Mouse (Mus musculus): Measurements from ENCODE around the gene Mapk13. TPM values are rescaled to one million over a fixed set of nuclear protein-coding genes. Genes with fewer than 3 reads are reported as not detected.

Gene Mapk13
- total and polyA plus RNA-seq, 3 experiments, result 0.04 to 1.4 TPM; not detected in 1

GRCm38 (mm10) chr17:28829120-28829519 lies 60.0 kb downstream of the Mapk13 start:
- H3K4me1 ChIP-seq (ENCODE audit: control insufficient read depth in 1 of 2, insufficient read depth in 2 of 2, low read length in 2 of 2), result peaks cover 5 to 15% of the 10 kb centered on the region in 2 experiments
- H3K36me3 ChIP-seq (ENCODE audit: control insufficient read depth in 1 of 2, insufficient read depth in 2 of 2, low read length in 2 of 2), result peaks cover 0 to 14% of the 10 kb centered on the region in 2 experiments; a peak in 2 of 4 replicates
- H3K27ac ChIP-seq (ENCODE audit: control insufficient read depth, low read depth, low read length), result peak overlapping the region; percentile 58
- peak overlapping the region; percentile 6; the same call in 1 of the 2 replicates for H3K9ac ChIP-seq (ENCODE audit: control insufficient read depth, low read depth, low read length, poor library complexity, severe bottlenecking)
- no peaks in the 10 kb centered on the region for H3K79me2 ChIP-seq (ENCODE audit: control insufficient read depth, insufficient read depth, low read length, poor library complexity)
- DNase-seq (ENCODE audit: low read depth, low spot score), result peak; percentile 83
- H3K4me3 ChIP-seq (ENCODE audit: control insufficient read depth in 1 of 2, insufficient read depth in 1 of 2, low read depth in 2 of 2, low read length in 2 of 2), result peak overlapping the region in 1 of 2 experiments; percentile 19; a peak in 2 of 4 replicates
- H3K9me3 ChIP-seq (replicated peaks; ENCODE audit: insufficient read depth, low read length), result no peaks in the 10 kb centered on the region
- TF ChIP-seq SMC3 (IDR thresholded peaks at IDR 0.05; ENCODE audit: low read depth, low read length) (no peak), TAL1 (IDR thresholded peaks at IDR 0.05; ENCODE audit: low read length) (peak; percentile 73), MAX (IDR thresholded peaks at IDR 0.05; ENCODE audit: low read length) (peak; percentile 45; the same call in 1 of the 2 replicates), NRF1 (IDR thresholded peaks at IDR 0.05; ENCODE audit: insufficient read depth, low read depth, low read length, poor library complexity, severe bottlenecking) (no peak), ZNF384 (IDR thresholded peaks at IDR 0.05; ENCODE audit: low read depth, low read length) (no peak), RAD21 (IDR thresholded peaks at IDR 0.05; ENCODE audit: low read depth, low read length) (no peak), ZC3H11A (IDR thresholded peaks at IDR 0.05; ENCODE audit: low read depth, low read length) (no peak), ETS1 (IDR thresholded peaks at IDR 0.05; ENCODE audit: low read depth, low read length) (peak; percentile 74), EP300 (IDR thresholded peaks at IDR 0.05; ENCODE audit: low read depth in 1 of 2, low read length in 2 of 2) (peak; percentile 73 to 76), POLR2AphosphoS5 (IDR thresholded peaks at IDR 0.05; ENCODE audit: borderline replicate concordance, low read depth, low read length) (no peak), TCF12 (IDR thresholded peaks at IDR 0.05; ENCODE audit: low read depth, low read length) (peak; percentile 84), ELF1 (IDR thresholded peaks at IDR 0.05; ENCODE audit: low read depth, low read length) (0 out of 2 replicates have a peak, but pooled peaks have one; percentile 15), MXI1 (IDR thresholded peaks at IDR 0.05; ENCODE audit: low read depth, low read length) (peak; percentile 47; the same call in 1 of the 2 replicates), MAFK (IDR thresholded peaks at IDR 0.05; ENCODE audit: borderline replicate concordance, low read depth, low read length) (no peak), ZMIZ1 (IDR thresholded peaks at IDR 0.05; ENCODE audit: low read depth, low read length) (no peak), POLR2A (IDR thresholded peaks at IDR 0.05; ENCODE audit: control insufficient read depth in 1 of 2, insufficient read depth in 1 of 2, low read depth in 1 of 2, low read length in 2 of 2, poor library complexity in 1 of 2) (no peak), JUND (IDR thresholded peaks at IDR 0.05; ENCODE audit: low read depth, low read length) (no peak), MAZ (IDR thresholded peaks at IDR 0.05; ENCODE audit: low read depth, low read length) (0 out of 2 replicates have a peak, but pooled peaks have one; percentile 46), CTCF (IDR thresholded peaks at IDR 0.05 in 2 of 3, conservative IDR thresholded peaks at IDR 0.05 in 1 of 3; ENCODE audit: control insufficient read depth in 1 of 3, insufficient read depth in 1 of 3, low read depth in 2 of 3, low read length in 3 of 3, poor library complexity in 1 of 3, severe bottlenecking in 1 of 3) (no peak), UBTF (IDR thresholded peaks at IDR 0.05; ENCODE audit: borderline replicate concordance, insufficient read depth, low read depth, low read length) (peak; percentile 97; the same call in 1 of the 2 replicates), HCFC1 (IDR thresholded peaks at IDR 0.05; ENCODE audit: low read depth, low read length) (no peak), GATA1 (IDR thresholded peaks at IDR 0.05; ENCODE audit: low read depth, low read length) (peak; percentile 67), TBP (IDR thresholded peaks at IDR 0.05; ENCODE audit: low read depth, low read length) (peak; percentile 96), SIN3A (IDR thresholded peaks at IDR 0.05; ENCODE audit: low read length) (peak; percentile 67)
- H3K27me3 ChIP-seq (ENCODE audit: control insufficient read depth in 1 of 2, insufficient read depth in 2 of 2, low read length in 2 of 2), result no peaks in the 10 kb centered on the region

Other genes starting within 250 kb of the Mapk13 start
- not detected in 2 replicates for gene Armc12, start 238.5 kb upstream of the Mapk13 start, total RNA-seq (2012; rRNA removed)
- under 1 TPM in 1 of 2 experiments, not detected in 1; 0.15 TPM for gene Armc12, start 238.5 kb upstream of the Mapk13 start, polyA plus RNA-seq (2012; ENCODE audit: insufficient read depth in 1 of 2, insufficient read length in 2 of 2, low read depth in 1 of 2, low replicate concordance in 2 of 2, missing spikeins in 1 of 2)
- gene Clpsl2, start 219.9 kb upstream of the Mapk13 start, total RNA-seq (2012; rRNA removed), result not detected in 2 replicates
- gene Clpsl2, start 219.9 kb upstream of the Mapk13 start, polyA plus RNA-seq (2012; ENCODE audit: insufficient read depth in 1 of 2, insufficient read length in 2 of 2, low read depth in 1 of 2, low replicate concordance in 2 of 2, missing spikeins in 1 of 2), result not detected
- gene Clps, start 208.5 kb upstream of the Mapk13 start, total RNA-seq (2012; rRNA removed), result not detected in 2 replicates
- not detected for gene Clps, start 208.5 kb upstream of the Mapk13 start, polyA plus RNA-seq (2012; ENCODE audit: insufficient read depth in 1 of 2, insufficient read length in 2 of 2, low read depth in 1 of 2, low replicate concordance in 2 of 2, missing spikeins in 1 of 2)
- gene Lhfpl5, start 193.7 kb upstream of the Mapk13 start, total RNA-seq (2012; rRNA removed), result not detected in 2 replicates
- gene Lhfpl5, start 193.7 kb upstream of the Mapk13 start, polyA plus RNA-seq (2012; ENCODE audit: insufficient read depth in 1 of 2, insufficient read length in 2 of 2, low read depth in 1 of 2, low replicate concordance in 2 of 2, missing spikeins in 1 of 2), result under 1 TPM in 1 of 2 experiments, not detected in 1; 0.19 TPM
- gene Srpk1, start 146.6 kb upstream of the Mapk13 start, total RNA-seq (2012; rRNA removed), result 125 and 138 TPM in 2 replicates
- 100 to 1,000 TPM; 119 to 211 TPM for gene Srpk1, start 146.6 kb upstream of the Mapk13 start, polyA plus RNA-seq (2012; ENCODE audit: insufficient read depth in 1 of 2, insufficient read length in 2 of 2, low read depth in 1 of 2, low replicate concordance in 2 of 2, missing spikeins in 1 of 2)
- 0.58 and 0.69 TPM in 2 replicates for gene Slc26a8, start 79.1 kb upstream of the Mapk13 start, total RNA-seq (2012; rRNA removed)
- 1 to 10 TPM in 1 of 2 experiments, not detected in 1; 1.6 TPM for gene Slc26a8, start 79.1 kb upstream of the Mapk13 start, polyA plus RNA-seq (2012; ENCODE audit: insufficient read depth in 1 of 2, insufficient read length in 2 of 2, low read depth in 1 of 2, low replicate concordance in 2 of 2, missing spikeins in 1 of 2)
- 61.5 and 67.3 TPM in 2 replicates for gene Mapk14, start 78.0 kb upstream of the Mapk13 start, total RNA-seq (2012; rRNA removed)
- 10 to 100 TPM in 1 of 2 experiments, not detected in 1; 93.2 TPM for gene Mapk14, start 78.0 kb upstream of the Mapk13 start, polyA plus RNA-seq (2012; ENCODE audit: insufficient read depth in 1 of 2, insufficient read length in 2 of 2, low read depth in 1 of 2, low replicate concordance in 2 of 2, missing spikeins in 1 of 2)
- gene AC170998.1, start 43.2 kb upstream of the Mapk13 start, total RNA-seq (2012; rRNA removed), result 0.42 and 0.92 TPM in 2 replicates
- under 1 TPM in 1 of 2 experiments, not detected in 1; 0.42 TPM for gene AC170998.1, start 43.2 kb upstream of the Mapk13 start, polyA plus RNA-seq (2012; ENCODE audit: insufficient read depth in 1 of 2, insufficient read length in 2 of 2, low read depth in 1 of 2, low replicate concordance in 2 of 2, missing spikeins in 1 of 2)
- 1.7 and 2.5 TPM in 2 replicates for gene Brpf3, start 31.8 kb downstream of the Mapk13 start, total RNA-seq (2012; rRNA removed)
- 10 to 100 TPM in 1 of 2 experiments, not detected in 1; 23.7 TPM for gene Brpf3, start 31.8 kb downstream of the Mapk13 start, polyA plus RNA-seq (2012; ENCODE audit: insufficient read depth in 1 of 2, insufficient read length in 2 of 2, low read depth in 1 of 2, low replicate concordance in 2 of 2, missing spikeins in 1 of 2)
- gene Pnpla1, start 89.1 kb downstream of the Mapk13 start, total RNA-seq (2012; rRNA removed), result 0.08 TPM in 1 of 2 replicates, not detected in the other
- under 1 TPM in 1 of 2 experiments, not detected in 1; 0.38 TPM for gene Pnpla1, start 89.1 kb downstream of the Mapk13 start, polyA plus RNA-seq (2012; ENCODE audit: insufficient read depth in 1 of 2, insufficient read length in 2 of 2, low read depth in 1 of 2, low replicate concordance in 2 of 2, missing spikeins in 1 of 2)
- 0.04 TPM in 1 of 2 replicates, not detected in the other for gene 4930539E08Rik, start 146.0 kb downstream of the Mapk13 start, total RNA-seq (2012; rRNA removed)
- gene 4930539E08Rik, start 146.0 kb downstream of the Mapk13 start, polyA plus RNA-seq (2012; ENCODE audit: insufficient read depth in 1 of 2, insufficient read length in 2 of 2, low read depth in 1 of 2, low replicate concordance in 2 of 2, missing spikeins in 1 of 2), result under 1 TPM in 1 of 2 experiments, not detected in 1; 0.01 TPM
- gene Pxt1, start 174.5 kb downstream of the Mapk13 start, total RNA-seq (2012; rRNA removed), result not detected in 2 replicates
- gene Pxt1, start 174.5 kb downstream of the Mapk13 start, polyA plus RNA-seq (2012; ENCODE audit: insufficient read depth in 1 of 2, insufficient read length in 2 of 2, low read depth in 1 of 2, low replicate concordance in 2 of 2, missing spikeins in 1 of 2), result not detected
- 39.1 and 41.8 TPM in 2 replicates for gene Kctd20, start 182.7 kb downstream of the Mapk13 start, total RNA-seq (2012; rRNA removed)
- 10 to 100 TPM in 1 of 2 experiments, not detected in 1; 65.4 TPM for gene Kctd20, start 182.7 kb downstream of the Mapk13 start, polyA plus RNA-seq (2012; ENCODE audit: insufficient read depth in 1 of 2, insufficient read length in 2 of 2, low read depth in 1 of 2, low replicate concordance in 2 of 2, missing spikeins in 1 of 2)
- 14.4 and 17.1 TPM in 2 replicates for gene Stk38, start 238.7 kb downstream of the Mapk13 start, total RNA-seq (2012; rRNA removed)
- 100 to 1,000 TPM in 1 of 2 experiments, 10 to 100 TPM in 1; 49.3 to 290 TPM for gene Stk38, start 238.7 kb downstream of the Mapk13 start, polyA plus RNA-seq (2012; ENCODE audit: insufficient read depth in 1 of 2, insufficient read length in 2 of 2, low read depth in 1 of 2, low replicate concordance in 2 of 2, missing spikeins in 1 of 2)

Data from MEL (cell line).